Mouse (Mus musculus) erythroblast, adult 5-6 weeks (primary cell): Measurements from ENCODE around the gene Dock9. TPM values are rescaled to one million over a fixed set of nuclear protein-coding genes. Genes with fewer than 3 reads are reported as not detected.

Experiments used
- ATAC-seq: replicated peaks from 2 replicates; pipeline ENCODE4 v1.8.0; 2016; ENCODE audit warnings: moderate number of reproducible peaks, mild to moderate bottlenecking, moderate TSS enrichment, inconsistent platforms; ENCODE audit not compliant: poor library complexity, low FRiP score, severe bottlenecking
- total RNA-seq, 2 experiments: library from RNA; stranded (forward) in 1 of 2; stranded (reverse) in 1 of 2; fragments of 150-400 nt in 1 of 2; fragments of 200-764, 138-1000 nt in 1 of 2; gene quantifications; 2 replicates each; pipeline versions ENCODE4 v1.2.3 to v1.2.4; 2015 to 2017; ENCODE audit warnings: low replicate concordance in 2 of 2

The Dock9 gene
- total RNA-seq, 2 experiments from 2014 or later: 0.19 to 1.1 TPM

DNA sequence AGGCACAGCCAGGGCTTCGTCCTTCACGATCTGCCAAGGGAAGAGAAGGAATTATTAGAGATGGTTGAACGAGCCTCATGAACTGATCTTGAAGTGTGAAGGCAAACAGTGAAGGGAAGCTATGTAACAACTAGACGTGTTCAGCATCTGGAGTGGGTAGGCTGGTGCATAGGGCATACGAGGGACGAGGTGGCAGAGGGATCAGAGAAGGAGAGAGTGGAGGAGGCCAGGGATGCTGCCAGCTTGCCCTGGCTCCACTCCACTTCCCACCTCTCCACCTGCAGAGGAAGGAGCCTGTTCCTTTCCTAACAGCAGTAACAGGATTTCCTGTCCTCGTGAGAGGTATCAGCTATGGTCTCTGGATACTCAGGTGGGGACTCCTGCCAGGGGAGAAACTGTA, 192.4 kb downstream of the Dock9 start:
- ATAC-seq: no peak

DNA sequence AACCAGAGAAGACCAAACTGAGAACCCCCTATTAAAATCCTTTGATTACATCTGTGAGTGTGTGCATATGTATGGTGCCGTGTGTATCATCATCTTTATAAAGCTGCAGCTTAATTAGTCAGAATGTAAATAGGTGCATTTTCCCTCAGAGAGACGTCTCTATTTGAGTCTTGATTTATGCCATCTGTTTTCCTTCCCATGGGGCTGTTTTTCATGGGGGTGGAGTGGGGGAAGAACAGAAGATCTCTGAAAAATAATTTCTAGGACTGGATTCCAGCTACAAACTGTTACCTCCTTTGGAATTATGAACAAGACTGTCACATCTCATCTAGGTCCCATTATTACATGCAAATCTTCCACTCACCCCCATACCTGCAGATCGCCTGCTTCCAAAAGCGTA, 193.1 kb downstream of the Dock9 start:
- no peak for ATAC-seq

DNA sequence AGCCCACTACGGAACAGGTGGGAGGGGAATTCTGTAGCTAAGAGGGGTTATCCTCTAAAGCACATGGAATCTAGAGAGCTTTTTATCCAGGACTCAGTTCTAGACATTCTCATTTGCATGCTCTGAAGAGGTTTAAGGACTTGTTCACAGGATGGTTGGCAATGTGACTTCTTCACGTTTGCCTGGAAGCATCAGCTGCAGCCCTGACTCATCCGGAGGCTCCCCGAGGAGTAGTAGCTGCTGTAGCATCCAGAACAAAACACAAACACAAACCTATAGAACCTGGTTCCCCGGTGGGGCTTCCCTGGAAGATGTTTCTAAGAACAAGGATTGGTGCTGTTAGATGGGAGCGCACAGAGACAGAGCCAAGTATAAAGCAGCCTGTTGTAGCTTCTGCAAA, 195.0 kb downstream of the Dock9 start:
- ATAC-seq: no peak

DNA sequence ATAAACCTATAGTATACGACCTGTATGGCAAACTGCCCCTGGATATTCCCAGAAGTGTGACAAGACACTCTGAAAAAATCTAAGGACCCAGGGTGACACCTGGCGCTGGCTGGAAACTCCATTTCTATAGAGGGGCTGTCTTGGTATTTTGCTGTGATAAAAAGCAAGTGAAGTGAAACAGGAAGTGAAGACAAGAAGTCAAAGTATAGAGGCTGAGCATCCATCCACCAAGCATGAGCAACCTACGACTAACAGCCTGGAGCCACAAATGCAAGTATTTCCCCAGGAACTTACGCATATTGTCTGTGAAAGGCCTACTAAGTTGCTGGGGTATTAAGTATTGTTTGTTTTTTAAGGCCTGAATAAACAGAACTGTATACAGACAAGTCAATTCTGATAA, 197.1 kb downstream of the Dock9 start:
- ATAC-seq: no peak

DNA sequence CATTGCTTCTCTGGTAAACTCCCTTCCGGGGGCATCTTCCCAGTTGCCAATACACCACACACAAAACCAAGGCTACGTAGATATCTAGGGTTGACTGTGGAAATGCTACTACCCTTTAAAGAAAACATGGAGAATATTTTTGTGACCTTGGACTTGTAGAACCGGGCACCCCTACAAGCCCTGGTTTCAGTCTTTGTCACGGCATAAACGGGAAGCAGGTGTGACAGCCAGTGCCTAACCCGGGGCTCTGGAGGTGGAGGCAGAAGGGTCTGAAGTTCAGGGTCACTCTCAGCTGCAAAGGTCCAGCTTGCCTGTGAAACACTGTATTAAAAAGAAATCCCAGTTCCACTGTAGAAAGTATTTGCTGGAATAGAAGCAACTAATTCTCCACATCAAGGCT, 200.6 kb downstream of the Dock9 start:
- ATAC-seq: no peak

DNA sequence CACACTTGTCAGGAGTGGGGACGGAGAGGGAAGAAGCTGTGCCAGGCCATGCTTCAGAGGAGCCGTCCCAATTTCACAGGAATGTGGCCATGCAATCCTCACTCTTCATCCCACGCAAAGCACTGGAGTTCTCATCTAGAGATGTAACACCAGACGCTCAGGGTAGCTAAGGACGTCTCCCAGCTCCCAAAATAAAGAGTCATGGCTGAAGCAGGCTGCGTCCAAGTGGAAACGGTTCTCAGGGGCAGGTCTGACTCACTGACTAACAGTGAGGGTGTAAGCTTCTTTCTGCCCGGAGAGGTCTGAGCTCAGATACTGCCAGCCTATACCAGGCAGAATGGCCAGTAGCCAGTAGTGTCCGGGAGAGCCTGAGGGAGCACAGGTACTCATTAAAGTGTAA, 201.0 kb downstream of the Dock9 start:
- no peak for ATAC-seq

DNA sequence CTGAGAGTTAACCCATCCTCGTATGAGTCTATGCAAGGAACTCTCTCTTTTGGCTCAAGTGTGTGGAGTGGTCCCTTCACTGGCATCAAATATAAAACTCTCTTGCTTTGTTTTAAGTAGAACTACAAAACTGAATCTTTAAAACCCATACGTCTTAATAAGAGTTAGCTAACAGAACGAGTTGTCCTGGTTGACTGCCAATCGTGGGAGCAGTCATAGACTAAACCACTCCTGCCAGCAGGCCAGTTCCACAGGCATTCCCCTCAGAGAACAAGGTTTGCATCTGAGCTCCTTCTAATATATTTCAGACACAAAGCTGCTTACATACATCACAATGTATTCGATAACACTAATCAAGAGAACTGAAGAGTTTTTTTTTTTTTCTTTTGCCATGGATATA, 203.0 kb downstream of the Dock9 start:
- ATAC-seq: no peak

DNA sequence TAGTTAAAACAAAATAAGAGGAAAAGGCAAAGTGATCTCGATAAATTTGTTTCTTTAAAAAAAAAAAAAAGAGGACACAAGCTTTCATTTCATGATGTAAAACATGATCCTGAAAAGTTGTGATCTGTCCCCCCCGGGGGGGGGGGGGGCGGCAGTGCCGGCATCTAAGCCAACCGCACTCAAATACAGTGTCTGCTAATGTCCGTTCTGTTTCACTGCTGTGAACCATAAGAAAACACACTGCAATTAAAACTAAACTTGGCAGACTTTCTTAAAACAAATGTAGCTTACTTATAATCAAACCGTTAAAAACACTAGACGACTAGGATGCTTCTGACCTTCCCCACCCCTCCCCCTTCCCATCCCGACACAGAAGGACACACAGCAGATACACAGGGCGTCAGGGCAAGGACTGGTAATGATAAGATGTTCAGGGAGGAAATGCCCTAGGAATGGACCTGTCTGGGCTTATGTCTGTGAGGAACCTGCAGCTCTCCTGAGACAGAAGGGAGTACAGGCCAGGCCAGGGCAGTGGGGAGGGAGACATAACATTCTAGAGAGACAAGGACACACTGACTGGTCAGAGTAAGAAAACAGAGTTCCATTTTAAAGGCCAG, 204.2 kb downstream of the Dock9 start:
- no peak for ATAC-seq

DNA sequence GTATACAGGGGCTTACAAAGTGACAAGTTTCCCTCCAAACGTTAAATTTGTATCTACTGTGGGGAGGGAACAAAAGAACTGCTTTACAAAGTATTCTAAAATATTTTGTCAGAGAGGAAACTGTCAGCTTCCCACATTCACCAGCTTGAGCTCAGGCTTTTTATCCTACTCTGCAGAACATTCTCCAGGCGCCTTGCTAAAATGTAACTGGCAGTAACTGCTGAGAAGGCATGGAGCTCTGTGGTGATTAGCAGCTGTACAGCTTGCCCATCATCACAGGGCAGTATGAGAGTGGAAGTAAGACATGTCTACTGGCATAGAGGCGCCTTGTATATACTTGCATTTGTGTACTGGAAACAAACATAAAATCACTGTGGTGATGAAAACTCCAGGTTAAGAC, 204.7 kb downstream of the Dock9 start:
- no peak for ATAC-seq

DNA sequence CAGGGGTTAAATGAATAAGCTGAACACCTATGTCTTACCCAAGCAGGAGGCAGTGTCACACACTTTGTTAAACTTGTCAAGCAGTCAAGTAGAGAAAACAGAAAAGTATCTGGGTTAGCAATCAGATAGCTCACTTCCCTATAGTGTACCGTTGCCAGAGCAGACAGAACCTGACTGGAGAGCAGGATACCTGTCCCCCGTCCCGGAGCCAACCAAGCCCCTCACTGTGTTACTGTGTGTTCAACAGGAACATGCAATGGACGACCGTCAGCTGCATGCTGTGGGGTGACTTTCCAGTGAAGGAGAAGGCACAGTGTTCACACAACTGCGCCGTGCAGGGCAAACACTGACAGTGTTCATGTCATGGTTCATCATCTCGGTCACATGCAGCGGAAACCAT, 205.3 kb downstream of the Dock9 start:
- no peak for ATAC-seq

DNA sequence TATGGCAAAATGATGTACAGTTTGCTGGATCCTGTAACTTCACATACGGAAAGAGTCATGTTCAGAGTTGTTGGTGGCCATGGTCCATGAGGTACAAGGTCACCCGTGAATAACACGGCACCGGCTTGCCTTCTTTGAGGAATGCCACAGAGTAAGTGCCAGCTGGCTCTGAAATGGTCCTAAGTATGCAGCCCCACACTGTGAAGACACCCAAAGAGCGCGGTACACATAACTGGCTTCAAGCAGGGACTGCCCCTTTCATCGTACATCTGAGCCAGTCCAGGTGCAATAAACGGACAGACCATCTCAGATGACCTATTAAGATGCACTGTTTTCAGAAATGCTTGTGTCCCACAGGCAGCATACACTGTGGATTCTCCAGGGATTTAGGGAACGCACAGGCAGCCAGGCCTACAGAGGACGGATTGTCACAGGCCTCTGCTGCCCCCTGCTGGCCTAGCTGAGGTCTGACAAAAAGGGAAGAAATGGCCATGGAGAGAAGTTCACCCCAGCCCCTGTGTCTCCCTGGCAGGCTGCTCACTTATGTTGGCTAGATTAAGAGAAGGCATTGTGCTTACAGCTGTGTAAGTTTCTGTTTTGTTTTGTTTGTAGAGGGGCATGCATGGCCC, 208.4 kb downstream of the Dock9 start:
- ATAC-seq: peak; percentile 76

DNA sequence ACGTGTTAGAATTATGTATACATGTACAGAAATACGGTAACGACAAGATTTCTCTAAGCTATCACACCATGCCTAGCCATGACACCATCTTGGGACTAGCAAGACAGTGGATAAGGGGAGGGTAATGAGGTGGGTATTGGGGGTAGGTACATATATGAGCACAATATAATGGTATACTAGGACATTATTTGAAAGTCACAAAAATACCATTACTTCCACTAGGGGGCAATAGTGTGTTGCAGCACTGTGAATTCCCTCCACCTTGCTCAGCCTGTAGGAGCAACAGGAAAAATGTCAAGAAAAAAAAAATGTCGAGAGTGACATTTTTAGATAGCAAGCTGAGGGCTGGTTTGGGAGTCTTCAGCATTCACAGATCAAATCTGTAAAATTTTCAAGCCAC, 209.2 kb downstream of the Dock9 start:
- no peak for ATAC-seq

DNA sequence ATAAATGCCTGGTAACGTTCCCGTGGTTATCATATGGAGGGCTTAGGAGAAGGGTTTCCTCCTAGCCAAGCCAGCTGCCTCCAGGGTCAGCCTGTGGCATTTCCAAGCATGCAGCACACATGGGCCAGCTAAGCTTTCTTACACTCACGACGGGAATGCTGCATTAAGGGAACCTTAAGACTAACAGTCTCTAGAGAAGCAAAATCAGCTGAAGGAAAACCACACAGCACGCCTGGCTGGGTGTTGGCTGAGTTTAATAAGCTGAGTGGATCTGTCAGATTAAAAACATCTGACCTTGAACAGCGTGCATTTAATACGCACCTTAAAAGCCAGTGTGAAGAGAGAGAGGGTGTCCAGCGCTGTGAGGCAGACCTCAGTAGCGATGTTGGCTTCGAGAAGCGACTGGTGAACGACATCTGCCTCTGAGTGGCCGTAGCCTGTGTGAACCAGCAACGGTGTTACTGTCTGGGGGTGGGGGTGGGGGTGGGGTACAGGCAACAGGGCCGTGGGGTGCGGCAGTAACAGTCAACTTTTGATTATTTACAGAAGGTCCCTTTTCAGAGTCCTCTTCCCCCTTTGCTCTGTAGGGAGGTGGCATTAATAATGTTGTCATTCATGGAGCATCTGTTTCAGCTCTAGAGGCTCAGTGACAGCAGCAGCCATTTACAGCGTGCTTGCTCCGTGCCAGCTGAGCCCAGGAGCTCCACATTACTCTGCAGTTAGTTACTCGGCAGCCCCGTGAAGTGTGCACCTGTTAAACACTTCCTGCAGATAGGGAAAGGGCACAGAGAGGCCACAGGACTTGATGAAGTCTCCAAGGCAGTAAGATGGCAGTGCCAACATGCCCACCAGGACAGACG, 211.5 kb downstream of the Dock9 start:
- no peak for ATAC-seq

DNA sequence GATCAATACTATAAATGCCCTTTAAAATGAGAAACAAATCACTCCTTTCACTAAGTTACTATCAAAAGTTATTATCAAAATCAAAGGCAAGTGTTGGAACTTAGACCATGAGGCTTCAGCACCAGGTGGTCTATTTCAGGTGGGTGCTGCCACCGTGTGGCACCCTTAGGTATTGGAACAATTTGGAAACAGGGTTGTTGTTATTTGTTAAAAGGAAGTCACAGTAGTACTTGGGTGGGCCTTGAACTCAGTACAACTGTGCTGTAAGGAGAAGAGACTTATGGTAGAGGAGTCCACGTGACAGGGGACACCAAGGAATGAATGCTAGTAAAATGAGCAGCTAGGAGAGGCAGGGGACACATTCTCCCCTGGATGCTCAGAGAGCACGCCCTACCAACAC, 218.6 kb downstream of the Dock9 start:
- ATAC-seq: no peak

DNA sequence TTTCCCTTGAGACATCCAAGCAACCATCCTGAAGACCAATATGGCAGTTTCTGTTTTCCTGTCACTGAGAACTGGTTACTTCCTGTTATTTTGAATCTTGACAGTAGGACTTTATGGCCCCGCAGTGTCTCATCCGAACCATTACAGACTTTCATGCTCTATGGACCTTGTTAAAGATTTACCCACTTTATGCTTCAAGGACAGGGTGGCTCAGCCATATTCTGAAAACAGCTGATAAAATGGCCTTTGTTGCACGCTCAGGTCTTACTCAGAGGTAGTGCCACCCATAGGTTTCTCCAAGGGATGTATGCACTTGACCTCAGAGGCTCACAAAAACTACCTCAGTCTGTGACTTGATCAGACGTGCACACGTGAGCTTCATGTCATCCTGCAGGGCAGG, 224.2 kb downstream of the Dock9 start:
- no peak for ATAC-seq

DNA sequence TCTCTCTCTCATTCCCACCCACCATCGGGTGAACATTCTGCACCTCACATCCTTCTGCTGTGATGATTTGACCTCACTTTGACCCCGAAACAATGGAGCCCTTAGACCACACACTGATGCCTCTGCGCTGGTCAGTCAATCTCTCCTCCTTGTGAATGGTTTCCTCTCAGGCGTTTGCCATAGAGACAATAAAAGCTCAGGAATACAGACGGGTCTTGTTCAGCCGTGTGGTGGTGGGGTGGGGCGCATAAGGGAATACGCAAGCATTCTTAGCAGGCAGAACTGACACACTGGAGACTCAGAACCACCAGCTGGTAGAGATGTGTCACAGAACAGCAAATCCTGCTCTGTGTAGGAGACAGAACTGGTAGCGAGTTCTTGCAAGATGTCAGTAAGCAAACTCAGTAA, 230.8 kb downstream of the Dock9 start:
- no peak for ATAC-seq

DNA sequence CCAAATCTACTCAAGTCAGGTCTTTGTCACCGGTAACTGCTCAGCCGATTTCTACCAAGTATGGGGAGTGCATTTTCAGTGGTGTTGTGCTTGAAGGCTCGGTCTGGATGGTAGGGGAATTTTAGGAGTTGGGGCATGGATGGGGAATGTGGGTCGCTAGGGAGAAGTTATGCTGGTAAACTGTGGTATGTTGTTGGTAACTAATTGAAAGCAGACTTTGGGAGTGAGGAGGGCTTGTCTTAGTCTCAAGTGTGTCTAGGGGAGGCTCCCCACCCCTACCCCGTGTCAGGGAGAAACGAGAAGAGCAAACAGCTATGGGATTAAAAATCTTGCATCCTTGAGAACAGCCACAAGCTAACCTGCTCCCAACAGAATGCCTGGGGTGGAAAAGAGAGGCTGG, 231.7 kb downstream of the Dock9 start:
- no peak for ATAC-seq

DNA sequence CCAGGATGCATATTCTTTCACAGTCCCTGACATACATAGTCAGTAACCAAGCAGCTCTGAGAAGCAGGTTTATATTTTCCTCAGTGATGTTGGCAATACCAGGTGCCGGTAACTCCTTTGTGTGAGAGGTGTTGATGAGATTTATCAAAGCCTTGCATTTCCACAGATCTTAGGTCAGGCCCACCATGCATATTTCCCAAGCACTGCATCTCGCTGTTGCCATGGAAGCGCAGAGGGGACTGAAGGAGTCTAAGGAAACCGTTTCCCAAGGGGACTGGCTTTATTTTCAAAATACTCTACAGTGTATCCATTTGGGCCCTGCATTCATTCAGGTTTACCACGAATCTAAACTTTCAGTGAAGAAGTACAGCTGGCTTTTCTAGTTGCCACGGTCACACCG, 233.0 kb downstream of the Dock9 start:
- ATAC-seq: no peak

DNA sequence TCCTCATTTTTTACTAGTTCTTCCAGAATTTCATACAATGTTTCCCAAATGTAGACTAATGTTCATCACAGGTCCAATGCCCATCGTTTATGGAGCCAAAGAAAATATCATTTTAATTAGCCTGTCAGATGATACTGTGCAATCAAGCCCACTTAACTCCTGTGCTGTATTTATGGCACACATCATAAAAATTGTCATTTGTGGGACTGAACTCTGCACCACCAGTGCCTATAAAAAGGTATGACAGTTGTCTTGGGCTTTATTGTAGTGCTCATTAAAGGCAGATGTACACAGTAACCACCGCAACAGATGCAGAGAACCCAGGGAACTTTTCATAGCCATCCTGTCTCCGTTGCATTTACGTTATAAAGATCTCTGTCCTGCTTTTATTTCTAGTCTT, 233.7 kb downstream of the Dock9 start:
- no peak for ATAC-seq

DNA sequence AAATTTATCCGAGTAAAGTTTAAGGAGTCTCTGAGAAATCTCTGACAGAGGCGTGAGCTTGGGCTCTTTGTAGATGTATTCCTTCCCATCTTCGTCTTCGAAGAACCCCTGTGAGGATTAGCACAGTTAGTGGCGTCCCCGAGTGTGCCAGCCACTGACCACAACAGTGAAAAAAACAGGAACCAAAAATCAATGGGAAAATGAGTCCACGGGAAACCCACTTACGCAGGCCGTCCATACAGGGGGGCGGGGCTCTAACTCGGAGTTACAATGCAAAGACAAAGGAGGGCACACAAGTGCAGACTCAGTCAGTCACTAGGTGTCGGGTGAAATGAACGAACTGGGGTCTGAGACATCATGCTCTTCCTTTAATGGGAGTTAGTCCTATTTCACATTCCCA, 238.6 kb downstream of the Dock9 start:
- no peak for ATAC-seq
